Mouse (Mus musculus): Measurements from ENCODE around the gene Whrn.

GRCm38 (mm10) chr4:63514454-63514984, 18.7 kb upstream of the Whrn start:
- no peak for TF ChIP-seq CTCF (IDR thresholded peaks at IDR 0.05)
- TF ChIP-seq EP300 (IDR thresholded peaks at IDR 0.05): no peak

Measured in lung, postnatal 0 days (tissue).